Mouse (Mus musculus): ENCODE data around the gene Btd. TPM values are rescaled to one million over a fixed set of nuclear protein-coding genes. Genes with fewer than 3 reads are reported as not detected.

Btd gene
- polyA plus RNA-seq, 1 experiment from 2014 or later = 17.8 TPM

- Histone ChIP-seq H3K4me3 (no peak overlapping the region), H3K27me3 (no peaks in the 10 kb centered on the region), H3K36me3 (no peaks in the 10 kb centered on the region), H3K27ac (replicated peaks) (no peak overlapping the region), H3K9me3 (0 out of 2 replicates have a peak, but pooled peaks cover 4% of the 10 kb centered on the region), H3K4me2 (no peak overlapping the region), H3K9ac (no peak overlapping the region), H3K4me1 (replicated peaks) (no peaks in the 10 kb centered on the region)
- no peak for ATAC-seq (ENCODE audit: low read depth)
- 90% methylated on average over 7 of the region's 7 CpGs for WGBS
Observed at GRCm38 (mm10) chr14:31651206-31651605, 10.4 kb downstream of the Btd start.

GRCm38 (mm10) chr14:31652106-31652505, 11.3 kb downstream of the Btd start:
- no peak overlapping the region for H3K4me2 ChIP-seq
- no peak for ATAC-seq (ENCODE audit: low read depth)
- H3K27me3 ChIP-seq = no peaks in the 10 kb centered on the region
- H3K9me3 ChIP-seq = 0 out of 2 replicates have a peak, but pooled peaks cover 4% of the 10 kb centered on the region
- H3K4me1 ChIP-seq (replicated peaks) = peaks cover 6% of the 10 kb centered on the region; the same call in 1 of the 2 replicates
- H3K9ac ChIP-seq = no peak overlapping the region
- WGBS = 84% methylated on average over 5 of the region's 5 CpGs
- no peak overlapping the region for H3K27ac ChIP-seq (replicated peaks)
- no peak overlapping the region for H3K4me3 ChIP-seq
- no peaks in the 10 kb centered on the region for H3K36me3 ChIP-seq

DNA sequence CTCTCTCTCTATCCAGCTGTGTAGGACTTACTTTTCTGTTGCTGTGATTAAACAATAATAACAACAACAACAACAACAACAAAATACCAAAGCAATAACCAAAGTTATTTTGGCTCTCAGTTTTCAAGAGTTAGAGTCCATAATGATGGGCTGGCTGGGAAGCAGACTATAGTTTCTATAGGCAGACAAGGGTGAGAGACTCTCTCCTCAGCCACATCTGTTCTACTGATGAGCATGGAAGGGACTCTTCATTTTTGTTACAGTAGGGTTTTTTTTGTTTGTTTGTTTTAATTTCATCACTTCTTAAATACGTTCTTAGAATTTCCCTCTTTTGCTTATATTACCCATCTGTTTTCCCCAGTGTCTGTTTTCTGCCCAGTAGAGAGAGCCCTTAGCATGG, 11.8 kb downstream of the Btd start:
- Histone ChIP-seq H3K4me3 (no peak overlapping the region), H3K27ac (replicated peaks) (no peak overlapping the region), H3K36me3 (no peaks in the 10 kb centered on the region), H3K27me3 (no peaks in the 10 kb centered on the region), H3K9ac (no peak overlapping the region), H3K4me1 (replicated peaks) (peaks cover 11% of the 10 kb centered on the region; the same call in 1 of the 2 replicates), H3K4me2 (no peak overlapping the region), H3K9me3 (0 out of 2 replicates have a peak, but pooled peaks cover 4% of the 10 kb centered on the region)
- 80% methylated on average over 1 of the region's 1 CpGs for WGBS
- ATAC-seq (ENCODE audit: low read depth) = no peak

- H3K9me3 ChIP-seq = 0 out of 2 replicates have a peak, but pooled peaks cover 4% of the 10 kb centered on the region
- no peak for ATAC-seq (ENCODE audit: low read depth)
Observed at GRCm38 (mm10) chr14:31653101-31653875, 12.5 kb downstream of the Btd start.

DNA sequence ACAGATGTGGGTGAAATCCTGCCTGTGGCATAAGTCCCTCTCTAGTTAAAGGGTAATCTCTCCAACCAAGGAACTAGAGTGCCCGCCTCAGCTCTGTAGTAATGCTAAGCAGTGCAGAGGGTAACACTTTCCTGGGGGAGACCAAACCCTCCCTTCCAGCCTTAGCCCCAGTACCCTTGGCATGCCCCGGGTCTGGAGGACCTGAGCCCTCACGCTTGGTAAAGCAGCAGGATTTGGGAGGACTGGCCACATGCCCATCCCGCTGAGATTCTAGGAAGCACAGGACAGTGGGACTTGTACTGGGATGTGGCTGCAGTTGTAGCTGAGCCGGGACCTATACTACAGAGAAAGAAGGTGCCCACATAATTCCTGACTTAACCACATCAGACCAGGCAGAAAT, 14.0 kb downstream of the Btd start:
- Histone ChIP-seq H3K27me3 (no peaks in the 10 kb centered on the region), H3K9me3 (0 out of 2 replicates have a peak, but pooled peaks cover 4% of the 10 kb centered on the region), H3K4me2 (no peak overlapping the region), H3K4me3 (no peak overlapping the region), H3K27ac (replicated peaks) (no peak overlapping the region), H3K9ac (no peak overlapping the region), H3K36me3 (no peaks in the 10 kb centered on the region), H3K4me1 (replicated peaks) (peaks cover 32% of the 10 kb centered on the region)
- WGBS = 86% methylated on average over 5 of the region's 5 CpGs
- no peak for ATAC-seq (ENCODE audit: low read depth)

More at GRCm38 (mm10) chr14:31653101-31653875, 12.5 kb downstream of the Btd start:
- no peak overlapping the region for H3K4me3 ChIP-seq
- H3K36me3 ChIP-seq = no peaks in the 10 kb centered on the region
- no peak overlapping the region for H3K27ac ChIP-seq (replicated peaks)
- H3K9ac ChIP-seq = no peak overlapping the region
- H3K27me3 ChIP-seq = no peaks in the 10 kb centered on the region
- H3K4me1 ChIP-seq (replicated peaks) = peaks cover 17% of the 10 kb centered on the region
- WGBS = 84% methylated on average over 14 of the region's 14 CpGs
- no peak overlapping the region for H3K4me2 ChIP-seq

DNA sequence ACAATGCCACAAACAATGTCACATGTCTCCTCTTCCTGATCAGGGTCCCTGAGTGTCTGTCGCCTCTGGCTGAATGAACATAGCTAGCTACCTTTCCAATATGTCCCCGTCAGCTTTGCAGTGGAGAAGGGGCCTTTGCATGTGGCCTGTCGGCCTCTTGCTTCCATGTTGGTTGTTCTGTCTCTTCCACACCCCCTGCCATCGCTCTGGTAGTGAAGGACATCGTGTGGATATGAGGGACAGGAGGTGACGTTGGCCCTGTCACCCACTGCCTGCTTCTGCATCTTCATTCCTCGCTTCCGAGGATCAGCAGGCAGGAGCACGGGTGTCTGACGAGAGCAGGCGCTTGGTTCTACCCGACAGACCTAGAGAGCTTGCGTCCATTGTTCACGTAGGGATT, 14.6 kb downstream of the Btd start:
- Histone ChIP-seq H3K27ac (replicated peaks) (no peak overlapping the region), H3K4me1 (replicated peaks) (peaks cover 38% of the 10 kb centered on the region), H3K4me3 (no peak overlapping the region), H3K4me2 (no peak overlapping the region), H3K27me3 (no peaks in the 10 kb centered on the region), H3K36me3 (no peaks in the 10 kb centered on the region), H3K9ac (no peak overlapping the region), H3K9me3 (0 out of 2 replicates have a peak, but pooled peaks cover 2% of the 10 kb centered on the region)
- no peak for ATAC-seq (ENCODE audit: low read depth)
- 81% methylated on average over 14 of the region's 14 CpGs for WGBS

GRCm38 (mm10) chr14:31656386-31656785, 15.6 kb downstream of the Btd start:
- H3K36me3 ChIP-seq = no peaks in the 10 kb centered on the region
- H3K4me3 ChIP-seq = no peak overlapping the region
- H3K9ac ChIP-seq = no peak overlapping the region
- WGBS = 82% methylated on average over 7 of the region's 7 CpGs
- no peak for ATAC-seq (ENCODE audit: low read depth)
- no peaks in the 10 kb centered on the region for H3K9me3 ChIP-seq
- peaks cover 48% of the 10 kb centered on the region for H3K4me1 ChIP-seq (replicated peaks)
- H3K27me3 ChIP-seq = no peaks in the 10 kb centered on the region
- no peak overlapping the region for H3K27ac ChIP-seq (replicated peaks)
- H3K4me2 ChIP-seq = no peak overlapping the region

- ATAC-seq (ENCODE audit: low read depth) = 0 out of 2 replicates have a peak, but pooled peaks have one; percentile 17
- WGBS = 48% methylated on average over 5 of the region's 5 CpGs
- no peak overlapping the region for H3K27ac ChIP-seq (replicated peaks)
Observed at GRCm38 (mm10) chr14:31656857-31657645, 16.2 kb downstream of the Btd start.

DNA sequence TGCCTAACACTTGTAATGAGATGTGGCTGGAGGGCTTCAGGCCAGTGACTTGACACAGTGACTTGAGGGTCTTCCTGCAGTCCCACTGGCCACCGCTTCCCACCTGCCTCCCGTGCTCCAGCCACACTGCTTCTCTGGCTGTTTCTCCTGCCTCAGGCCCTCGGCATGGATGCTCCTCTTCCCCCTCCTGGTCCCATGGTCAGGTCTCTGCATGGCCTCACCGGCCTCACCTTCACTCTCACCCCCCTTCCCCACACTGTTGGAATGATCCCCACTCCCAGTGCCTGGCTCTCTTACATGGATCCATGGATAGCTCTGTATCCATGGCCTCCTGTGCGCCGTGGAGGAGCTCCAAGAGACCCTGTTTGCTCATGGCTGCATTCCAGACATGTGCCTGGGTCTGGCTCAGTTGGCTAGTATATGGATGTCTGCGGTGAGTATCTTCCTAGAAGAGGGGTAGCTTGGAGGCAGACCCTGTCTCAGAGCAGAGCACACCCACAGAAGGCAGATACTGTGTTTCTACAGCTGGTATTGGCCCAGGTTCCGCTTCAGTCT, 17.4 kb downstream of the Btd start:
- 94% methylated on average over 8 of the region's 8 CpGs for WGBS
- no peaks in the 10 kb centered on the region for H3K27me3 ChIP-seq
- no peaks in the 10 kb centered on the region for H3K36me3 ChIP-seq
- H3K9me3 ChIP-seq = no peaks in the 10 kb centered on the region
- no peak overlapping the region for H3K4me3 ChIP-seq
- ATAC-seq (ENCODE audit: low read depth) = no peak
- peaks cover 63% of the 10 kb centered on the region for H3K4me1 ChIP-seq (replicated peaks)
- H3K9ac ChIP-seq = no peak overlapping the region
- no peak overlapping the region for H3K4me2 ChIP-seq
- H3K27ac ChIP-seq (replicated peaks) = no peak overlapping the region

More at GRCm38 (mm10) chr14:31656857-31657645, 16.2 kb downstream of the Btd start:
- H3K9ac ChIP-seq = no peak overlapping the region
- no peaks in the 10 kb centered on the region for H3K27me3 ChIP-seq
- peaks cover 51% of the 10 kb centered on the region for H3K4me1 ChIP-seq (replicated peaks)
- H3K9me3 ChIP-seq = no peaks in the 10 kb centered on the region
- no peak overlapping the region for H3K4me3 ChIP-seq
- H3K36me3 ChIP-seq = no peaks in the 10 kb centered on the region
- H3K4me2 ChIP-seq = no peak overlapping the region

- WGBS = 43% methylated on average over 10 of the region's 10 CpGs
- Histone ChIP-seq H3K4me1 (replicated peaks) (peaks cover 77% of the 10 kb centered on the region), H3K27ac (replicated peaks) (peak overlapping the region; percentile 99), H3K27me3 (no peaks in the 10 kb centered on the region), H3K4me3 (no peak overlapping the region), H3K9me3 (no peaks in the 10 kb centered on the region), H3K4me2 (no peak overlapping the region), H3K36me3 (no peaks in the 10 kb centered on the region), H3K9ac (0 out of 2 replicates have a peak overlapping the region, but pooled peaks have one; percentile 8)
- ATAC-seq (ENCODE audit: low read depth) = no peak
Observed at GRCm38 (mm10) chr14:31659501-31660181, 18.8 kb downstream of the Btd start.

DNA sequence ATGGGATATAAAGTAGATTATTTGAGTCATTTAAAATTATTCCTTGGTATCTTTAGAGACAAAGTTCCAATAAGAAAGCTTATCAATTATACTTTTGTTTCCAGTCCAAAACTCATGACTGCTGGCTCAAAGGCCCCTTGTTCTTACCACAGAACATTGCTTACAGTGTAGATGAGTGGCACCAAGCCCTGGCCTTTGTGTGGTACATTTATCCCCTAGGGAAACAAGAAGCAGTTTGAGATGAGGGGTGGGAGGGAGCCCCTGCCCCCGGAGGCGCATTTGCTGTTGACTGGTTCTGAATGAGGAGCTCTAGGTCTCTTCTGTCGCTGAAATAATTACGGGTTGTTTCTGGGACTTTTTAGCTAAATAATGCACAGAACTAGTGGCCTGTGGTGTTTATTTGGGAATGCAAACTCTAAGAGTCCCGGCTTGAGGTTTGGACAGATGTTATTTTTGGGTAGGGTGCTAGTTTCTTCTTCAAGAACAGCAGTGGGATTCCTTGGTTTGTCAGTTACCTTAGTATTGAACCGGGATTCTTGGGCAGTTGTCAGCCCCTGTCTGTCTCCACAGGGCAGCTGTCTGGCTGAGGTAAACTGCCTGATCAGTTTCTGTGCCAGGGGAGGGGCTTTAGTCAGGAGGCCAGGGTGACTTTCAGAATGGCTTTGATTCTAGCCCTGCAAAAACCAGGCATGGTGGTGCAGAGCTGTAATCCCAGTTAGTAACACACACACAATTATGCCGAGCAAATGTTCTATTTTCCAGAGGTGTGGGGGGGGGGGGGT, 19.7 kb downstream of the Btd start:
- 25% methylated on average over 7 of the region's 7 CpGs for WGBS
- Histone ChIP-seq H3K9ac (0 out of 2 replicates have a peak overlapping the region, but pooled peaks have one; percentile 31), H3K36me3 (no peaks in the 10 kb centered on the region), H3K4me3 (no peak overlapping the region), H3K27me3 (no peaks in the 10 kb centered on the region), H3K4me1 (replicated peaks) (peaks cover 86% of the 10 kb centered on the region), H3K27ac (replicated peaks) (peak overlapping the region; percentile 99), H3K9me3 (no peaks in the 10 kb centered on the region), H3K4me2 (peak overlapping the region; percentile 70)
- no peak for ATAC-seq (ENCODE audit: low read depth)

All from neural tube, embryonic 13.5 days (tissue).